Mouse (Mus musculus): ENCODE measurements around the gene Pcnp. TPM values are rescaled to one million over a fixed set of nuclear protein-coding genes. Genes with fewer than 3 reads are reported as not detected.
A peak's percentile ranks its signal among the peaks of the same experiment; 100 is the strongest.

The Pcnp gene
- total and polyA plus RNA-seq, 3 experiments, result 15.1 to 50.7 (median 47.1) TPM

DNA sequence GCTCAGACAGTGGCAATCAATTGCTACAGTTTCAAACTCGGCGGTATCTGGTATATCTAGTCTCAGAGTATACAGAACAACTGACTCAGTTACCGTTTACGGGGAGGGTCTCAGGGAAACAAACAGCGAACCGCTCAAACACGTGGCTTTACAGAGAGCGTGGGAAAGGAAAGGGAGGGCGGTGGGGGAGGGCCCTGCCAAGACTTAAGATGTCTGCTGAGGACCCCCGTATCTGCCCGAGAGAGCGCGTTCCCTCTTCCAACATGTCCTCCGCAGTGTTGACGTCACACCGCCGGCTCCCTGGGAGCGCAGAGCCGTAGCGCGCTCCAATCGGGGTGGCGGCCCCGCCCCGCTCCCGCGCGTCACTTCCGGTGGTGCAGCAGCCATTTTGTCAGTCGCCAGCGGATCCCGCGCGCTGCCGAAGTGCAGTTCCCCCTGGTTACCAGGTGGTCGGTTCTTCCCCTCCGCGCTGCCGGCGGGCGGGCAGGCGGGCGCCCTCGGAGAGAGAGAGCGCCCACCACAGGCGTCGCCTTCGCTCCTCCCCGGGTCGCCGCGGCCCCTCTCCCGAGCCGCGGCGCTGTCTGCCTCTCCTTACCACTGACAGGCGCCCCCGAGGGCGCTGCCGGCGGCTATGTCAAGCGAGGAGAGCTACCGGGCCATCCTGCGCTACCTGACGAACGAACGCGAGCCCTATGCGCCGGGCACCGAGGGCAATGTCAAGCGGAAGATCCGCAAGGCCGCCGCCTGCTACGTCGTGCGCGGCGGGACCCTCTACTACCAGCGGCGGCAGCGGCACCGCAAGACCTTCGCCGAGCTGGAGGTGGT lies 55.9 kb downstream of the Pcnp start, which contains the start of gene Zbtb11:
Zbtb11 (plus strand) TSS at position 453 of the 825 bp plus-strand sequence.
- Histone ChIP-seq H3K9ac (ENCODE audit: low read depth, low read length) (peak within 1 kb of the TSS; percentile 89), H3K36me3 (ENCODE audit: control insufficient read depth, insufficient read depth, low read length) (peaks cover 31% of the 10 kb centered on the region), H3K4me3 (peak within 1 kb of the TSS; percentile 73), H3K27ac (peak within 1 kb of the TSS; percentile 99), H3K79me2 (replicated peaks; ENCODE audit: control insufficient read depth, insufficient read depth, low read length) (no peaks in the 10 kb centered on the region), H3K27me3 (ENCODE audit: control insufficient read depth, insufficient read depth, low read length) (no peaks in the 10 kb centered on the region), H3K4me1 (ENCODE audit: control insufficient read depth, insufficient read depth, low read length) (no peaks in the 10 kb centered on the region; the same call in 1 of the 2 replicates)
- under 1% methylated on average over 82 of the region's 86 CpGs for WGBS
- intact Hi-C loops (cut with DNase I), result loop anchor here (1.0 to 10.0 kb wide), 2 partner anchors 56 to 741 kb away; partner anchors contain the start of genes Pcnp and Tfg
- peak; percentile 99 for DNase-seq
- TF ChIP-seq CTCF (IDR thresholded peaks at IDR 0.05), result peak; percentile 39
- TF ChIP-seq POLR2A (IDR thresholded peaks at IDR 0.05; ENCODE audit: insufficient read depth, low read depth, low read length), result peak; percentile 83
- 0 out of 2 replicates have a peak, but pooled peaks have one; percentile 61 for TF ChIP-seq EP300 (IDR thresholded peaks at IDR 0.05; ENCODE audit: insufficient read depth, low read depth, low read length)

DNA sequence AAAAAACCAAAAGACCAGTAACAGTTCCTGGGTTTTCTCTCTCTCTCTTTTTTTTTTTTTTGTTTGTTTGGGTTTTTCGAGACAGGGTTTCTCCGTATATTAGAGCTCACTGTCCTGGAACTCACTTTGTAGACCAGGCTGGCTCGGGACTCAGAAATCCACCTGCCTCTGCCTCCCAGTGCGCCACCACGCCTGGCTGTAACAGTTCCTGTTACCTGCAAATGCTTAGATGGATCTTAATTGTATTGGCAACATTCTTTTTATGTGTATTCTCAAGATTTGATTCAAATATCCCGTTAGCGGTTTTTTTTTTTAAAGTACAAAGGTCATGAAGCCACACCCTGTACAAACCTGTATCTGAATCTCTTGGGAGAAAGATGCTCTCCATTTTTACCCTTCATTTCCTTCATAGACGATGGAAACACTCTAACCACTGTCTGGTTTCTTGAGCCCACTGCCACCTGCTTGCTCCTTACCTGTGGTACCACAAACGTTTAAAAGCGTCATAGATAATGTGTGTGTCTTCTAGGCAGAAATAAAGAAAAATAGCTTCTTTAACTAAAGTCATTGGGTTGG lies 56.8 kb downstream of the Pcnp start:
- Histone ChIP-seq H3K79me2 (replicated peaks; ENCODE audit: control insufficient read depth, insufficient read depth, low read length) (no peaks in the 10 kb centered on the region), H3K36me3 (ENCODE audit: control insufficient read depth, insufficient read depth, low read length) (peaks cover 34% of the 10 kb centered on the region), H3K27me3 (ENCODE audit: control insufficient read depth, insufficient read depth, low read length) (no peaks in the 10 kb centered on the region), H3K4me1 (ENCODE audit: control insufficient read depth, insufficient read depth, low read length) (no peaks in the 10 kb centered on the region; the same call in 1 of the 2 replicates), H3K9ac (ENCODE audit: low read depth, low read length) (no peak overlapping the region), H3K4me3 (peak overlapping the region; percentile 73), H3K27ac (peak overlapping the region; percentile 99)
- DNase-seq, result no peak
- 47% methylated on average over 10 of the region's 10 CpGs for WGBS
- intact Hi-C loops (cut with DNase I), result loop anchor here (10.0 kb wide), 1 partner anchor 742 kb away; the partner anchor contains the start of gene Tfg
- TF ChIP-seq POLR2A (IDR thresholded peaks at IDR 0.05; ENCODE audit: insufficient read depth, low read depth, low read length), result no peak
- TF ChIP-seq CTCF (IDR thresholded peaks at IDR 0.05), result no peak
- TF ChIP-seq EP300 (IDR thresholded peaks at IDR 0.05; ENCODE audit: insufficient read depth, low read depth, low read length), result no peak

DNA sequence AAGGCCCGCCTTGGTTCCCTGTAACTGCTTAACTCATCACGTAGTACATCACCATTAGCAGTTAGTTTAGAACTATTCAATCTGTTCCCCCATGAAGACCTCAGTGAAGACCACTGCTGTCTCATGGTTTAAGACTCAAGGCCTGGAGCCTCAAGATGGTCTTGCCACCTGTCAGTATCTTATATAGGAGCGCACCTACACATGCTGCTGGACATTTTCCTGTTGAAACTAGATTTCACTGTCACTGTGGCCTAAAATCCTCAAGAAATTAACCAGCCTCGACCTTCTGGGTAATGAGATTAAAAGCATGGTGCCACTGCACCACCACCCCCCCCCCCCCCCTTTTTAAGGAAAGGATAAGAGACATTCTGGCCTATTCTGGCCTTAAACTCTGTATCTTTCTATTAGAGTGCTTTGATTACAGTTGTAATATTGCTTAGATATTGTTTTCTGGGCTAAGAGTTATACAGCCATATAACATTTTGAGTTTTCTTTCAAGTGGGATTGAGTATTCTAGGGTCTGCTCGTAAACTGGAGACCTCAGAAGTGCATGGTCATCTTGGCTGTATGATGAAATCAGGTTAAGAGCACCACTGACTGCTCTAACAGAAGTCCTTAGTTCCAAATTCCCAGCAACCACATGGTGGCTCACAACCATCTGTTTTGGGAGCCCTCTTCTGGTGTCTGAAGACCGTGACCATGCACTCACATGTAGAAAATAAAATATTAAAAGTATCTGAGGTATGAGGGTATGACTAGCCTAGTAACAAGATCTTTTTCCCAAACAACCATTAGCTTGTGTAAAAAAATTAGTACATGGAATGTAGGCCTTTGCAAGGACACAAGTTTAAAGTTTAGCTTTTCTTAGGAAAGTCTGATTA lies 57.6 kb downstream of the Pcnp start:
- peaks cover 39% of the 10 kb centered on the region for H3K36me3 ChIP-seq (ENCODE audit: control insufficient read depth, insufficient read depth, low read length)
- intact Hi-C loops (cut with DNase I), result loop anchor here (10.0 kb wide), 1 partner anchor 743 kb away; the partner anchor contains the start of gene Tfg
- TF ChIP-seq POLR2A (IDR thresholded peaks at IDR 0.05; ENCODE audit: insufficient read depth, low read depth, low read length) (no peak), CTCF (IDR thresholded peaks at IDR 0.05) (no peak), EP300 (IDR thresholded peaks at IDR 0.05; ENCODE audit: insufficient read depth, low read depth, low read length) (no peak)

DNA sequence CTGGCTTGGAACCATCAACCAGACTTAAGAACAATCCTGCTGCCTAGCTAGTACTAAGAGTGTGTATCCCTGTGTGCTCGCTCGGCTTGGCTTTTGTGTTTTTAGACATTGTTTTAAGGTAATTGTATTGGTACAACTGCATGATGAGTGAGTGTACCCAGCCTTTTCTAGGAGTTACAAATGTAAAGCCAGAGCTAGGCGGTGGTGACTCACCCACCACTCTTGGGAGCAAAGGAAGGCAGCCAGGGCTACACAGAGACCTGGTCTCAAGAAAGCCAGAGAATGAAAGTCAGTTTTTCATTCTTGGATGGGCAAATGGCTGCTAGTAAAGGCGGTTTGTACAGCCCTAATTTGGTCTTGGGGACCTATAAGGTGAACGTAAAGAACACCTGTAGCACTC lies 59.1 kb downstream of the Pcnp start:
- WGBS, result 91% methylated on average over 5 of the region's 5 CpGs
- peaks cover 38% of the 10 kb centered on the region for H3K36me3 ChIP-seq (ENCODE audit: control insufficient read depth, insufficient read depth, low read length)
- intact Hi-C loops (cut with DNase I), result loop anchor here (10.0 kb wide), 1 partner anchor 744 kb away; the partner anchor contains the start of gene Tfg

More for the DNA sequence above, 57.6 kb downstream of the Pcnp start:
- WGBS, result 76% methylated on average over 6 of the region's 6 CpGs
- H3K9ac ChIP-seq (ENCODE audit: low read depth, low read length), result no peak overlapping the region
- H3K79me2 ChIP-seq (replicated peaks; ENCODE audit: control insufficient read depth, insufficient read depth, low read length), result 0 out of 2 replicates have a peak, but pooled peaks cover 3% of the 10 kb centered on the region
- H3K27ac ChIP-seq, result no peak overlapping the region
- no peak for DNase-seq
- H3K4me1 ChIP-seq (ENCODE audit: control insufficient read depth, insufficient read depth, low read length), result peaks cover 3% of the 10 kb centered on the region
- no peaks in the 10 kb centered on the region for H3K27me3 ChIP-seq (ENCODE audit: control insufficient read depth, insufficient read depth, low read length)
- H3K4me3 ChIP-seq, result no peak overlapping the region

DNA sequence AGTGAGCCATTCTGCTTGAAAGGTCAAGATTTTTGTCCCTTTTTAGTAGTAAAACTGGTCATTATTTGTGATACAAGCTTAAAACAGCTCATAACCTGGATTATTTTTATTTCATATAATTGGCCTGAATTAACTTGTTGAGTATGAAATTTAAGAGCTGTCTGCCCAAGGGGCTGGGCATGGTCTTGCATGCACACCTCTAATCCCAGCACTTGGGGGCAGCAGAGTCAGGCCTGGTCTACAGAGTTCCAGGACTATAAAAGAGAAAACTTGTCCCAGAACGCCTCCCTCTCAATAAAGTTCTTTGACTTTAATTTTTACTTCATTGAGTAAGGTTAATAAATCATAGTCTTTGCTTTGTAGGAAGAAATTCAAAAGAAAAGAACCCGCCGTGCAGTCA lies 60.4 kb downstream of the Pcnp start:
- 70% methylated on average over 3 of the region's 3 CpGs for WGBS
- intact Hi-C loops (cut with DNase I), result loop anchor here (5.0 kb wide), 1 partner anchor 163 kb away; no protein-coding TSS in a partner anchor
- DNase-seq, result peak in 1 of 2 experiments; percentile 27

More for the DNA sequence above, 59.1 kb downstream of the Pcnp start:
- Histone ChIP-seq H3K4me1 (ENCODE audit: control insufficient read depth, insufficient read depth, low read length) (peaks cover 3% of the 10 kb centered on the region), H3K9ac (ENCODE audit: low read depth, low read length) (no peak overlapping the region), H3K4me3 (no peak overlapping the region), H3K27me3 (ENCODE audit: control insufficient read depth, insufficient read depth, low read length) (no peaks in the 10 kb centered on the region), H3K79me2 (replicated peaks; ENCODE audit: control insufficient read depth, insufficient read depth, low read length) (0 out of 2 replicates have a peak, but pooled peaks cover 3% of the 10 kb centered on the region), H3K27ac (no peak overlapping the region)
- TF ChIP-seq POLR2A (IDR thresholded peaks at IDR 0.05; ENCODE audit: insufficient read depth, low read depth, low read length) (no peak), EP300 (IDR thresholded peaks at IDR 0.05; ENCODE audit: insufficient read depth, low read depth, low read length) (no peak), CTCF (IDR thresholded peaks at IDR 0.05) (no peak)
- no peak for DNase-seq

More for the DNA sequence above, 60.4 kb downstream of the Pcnp start:
- H3K4me1 ChIP-seq (ENCODE audit: control insufficient read depth, insufficient read depth, low read length), result peaks cover 3% of the 10 kb centered on the region
- H3K27me3 ChIP-seq (ENCODE audit: control insufficient read depth, insufficient read depth, low read length), result no peaks in the 10 kb centered on the region
- H3K4me3 ChIP-seq, result no peak overlapping the region
- peaks cover 38% of the 10 kb centered on the region for H3K36me3 ChIP-seq (ENCODE audit: control insufficient read depth, insufficient read depth, low read length)
- 0 out of 2 replicates have a peak, but pooled peaks cover 3% of the 10 kb centered on the region for H3K79me2 ChIP-seq (replicated peaks; ENCODE audit: control insufficient read depth, insufficient read depth, low read length)
- H3K9ac ChIP-seq (ENCODE audit: low read depth, low read length), result no peak overlapping the region
- H3K27ac ChIP-seq, result no peak overlapping the region
- peak; percentile 80 for TF ChIP-seq CTCF (IDR thresholded peaks at IDR 0.05)
- no peak for TF ChIP-seq POLR2A (IDR thresholded peaks at IDR 0.05; ENCODE audit: insufficient read depth, low read depth, low read length)
- TF ChIP-seq EP300 (IDR thresholded peaks at IDR 0.05; ENCODE audit: insufficient read depth, low read depth, low read length), result no peak
